Mouse (Mus musculus) midbrain, embryonic 16.5 days (tissue): ENCODE results near the gene Tbcd. TPM values are rescaled to one million over a fixed set of nuclear protein-coding genes. Genes with fewer than 3 reads are reported as not detected.

Source experiments
- ATAC-seq: fragments of 200-750 bp; cut with Nextera tagmentation; 2 replicates; pipeline ENCODE4 v1.8.0; 2017; ENCODE audit warnings: moderate TSS enrichment
- H3K27ac ChIP-seq: fragments of 300-500 bp; sonication (generic); 2 replicates; pipeline ENCODE4 v1.5.1; 2014; ENCODE audit warnings: mild to moderate bottlenecking, low read length, mixed read lengths
- H3K27me3 ChIP-seq: fragments of 300-500 bp; sonication (generic); 2 replicates; pipeline ENCODE4 v1.6.1; 2014; ENCODE audit warnings: low read depth, low read length, mixed read lengths; ENCODE audit not compliant: control insufficient read depth, insufficient read depth
- H3K36me3 ChIP-seq: fragments of 300-500 bp; sonication (generic); 2 replicates; pipeline ENCODE4 v1.6.1; 2014; ENCODE audit warnings: mild to moderate bottlenecking, low read length, moderate library complexity, mixed read lengths; ENCODE audit not compliant: control insufficient read depth, insufficient read depth
- H3K4me1 ChIP-seq: fragments of 300-500 bp; sonication (generic); 2 replicates; pipeline ENCODE4 v1.6.1; 2014; ENCODE audit warnings: mild to moderate bottlenecking, low read length, mixed read lengths; ENCODE audit not compliant: control insufficient read depth, insufficient read depth
- H3K4me2 ChIP-seq: fragments of 300-500 bp; sonication (generic); 2 replicates; pipeline ENCODE4 v1.6.1; 2014; ENCODE audit warnings: mild to moderate bottlenecking, low read length, mixed read lengths
- H3K4me3 ChIP-seq: fragments of 300-500 bp; sonication (generic); 2 replicates; pipeline ENCODE4 v1.5.1; 2014; ENCODE audit warnings: low read depth, mild to moderate bottlenecking, low read length, moderate library complexity, mixed read lengths
- H3K9ac ChIP-seq: fragments of 300-500 bp; sonication (generic); 2 replicates; pipeline ENCODE4 v1.6.1; 2014; ENCODE audit warnings: low read depth, low read length, mixed read lengths
- H3K9me3 ChIP-seq: fragments of 300-500 bp; sonication (generic); replicated peaks from 2 replicates; pipeline ENCODE4 v1.6.1; 2014; ENCODE audit warnings: mild to moderate bottlenecking, low read length, mixed read lengths; ENCODE audit not compliant: control insufficient read depth, poor library complexity, severe bottlenecking
- WGBS: fragments of 180-500 bp; shearing (Covaris S2); extraction: QIAGEN DNeasy Blood & Tissue Kit; methylation state at CpG from one replicate; pipeline ENCODE4 v1.1.7; 2014; 5-methylcytosine and 5-hydroxymethylcytosine counted together
- polyA plus RNA-seq: library from polyadenylated mRNA; unstranded; fragments of >200 nt; fragmentation: Nextera tagmentation; extraction: Ambion mirVana; gene quantifications from 2 replicates; pipeline ENCODE4 v1.2.1, GENCODE M21; 2015

The Tbcd gene
- polyA plus RNA-seq, 1 experiment from 2014 or later, result 62.5 TPM

GRCm38 (mm10) chr11:121501525-121501924, 49.8 kb downstream of the Tbcd start:
- H3K4me2 ChIP-seq, result no peak overlapping the region
- no peak for ATAC-seq

GRCm38 (mm10) chr11:121502000-121502860, 50.5 kb downstream of the Tbcd start:
- H3K9me3 ChIP-seq, result no peaks in the 10 kb centered on the region
- 92% methylated on average over 4 of the region's 4 CpGs for WGBS
- H3K4me2 ChIP-seq, result no peak overlapping the region
- no peak overlapping the region for H3K27ac ChIP-seq
- H3K4me3 ChIP-seq, result no peak overlapping the region
- no peaks in the 10 kb centered on the region for H3K4me1 ChIP-seq
- H3K36me3 ChIP-seq, result peaks cover 17% of the 10 kb centered on the region
- ATAC-seq, result no peak
- no peaks in the 10 kb centered on the region for H3K27me3 ChIP-seq
- H3K9ac ChIP-seq, result no peak overlapping the region

More at GRCm38 (mm10) chr11:121501525-121501924, 49.8 kb downstream of the Tbcd start:
- Histone ChIP-seq H3K9me3 (no peaks in the 10 kb centered on the region), H3K4me1 (no peaks in the 10 kb centered on the region), H3K9ac (no peak overlapping the region), H3K27ac (no peak overlapping the region), H3K4me3 (no peak overlapping the region), H3K36me3 (peaks cover 21% of the 10 kb centered on the region), H3K27me3 (no peaks in the 10 kb centered on the region)
- 92% methylated on average over 4 of the region's 4 CpGs for WGBS

- 84% methylated on average over 4 of the region's 4 CpGs for WGBS
- Histone ChIP-seq H3K9me3 (no peaks in the 10 kb centered on the region), H3K36me3 (peaks cover 9% of the 10 kb centered on the region; the same call in 1 of the 2 replicates), H3K4me3 (no peak overlapping the region), H3K27ac (no peak overlapping the region), H3K9ac (no peak overlapping the region), H3K4me2 (no peak overlapping the region), H3K4me1 (no peaks in the 10 kb centered on the region), H3K27me3 (no peaks in the 10 kb centered on the region)
- ATAC-seq, result no peak
Measured at GRCm38 (mm10) chr11:121508478-121508877, 56.7 kb downstream of the Tbcd start.

- H3K27ac ChIP-seq, result no peak overlapping the region
- H3K4me1 ChIP-seq, result no peaks in the 10 kb centered on the region
- no peak overlapping the region for H3K4me3 ChIP-seq
- H3K4me2 ChIP-seq, result no peak overlapping the region
- no peaks in the 10 kb centered on the region for H3K9me3 ChIP-seq
- H3K27me3 ChIP-seq, result no peaks in the 10 kb centered on the region
- ATAC-seq, result no peak
- 83% methylated on average over 9 of the region's 9 CpGs for WGBS
- H3K9ac ChIP-seq, result no peak overlapping the region
- H3K36me3 ChIP-seq, result peaks cover 2% of the 10 kb centered on the region; the same call in 1 of the 2 replicates
Measured at GRCm38 (mm10) chr11:121510512-121511246, 58.9 kb downstream of the Tbcd start.

GRCm38 (mm10) chr11:121512896-121513572, 61.3 kb downstream of the Tbcd start:
- H3K4me3 ChIP-seq, result no peak overlapping the region
- H3K9me3 ChIP-seq, result no peaks in the 10 kb centered on the region
- 85% methylated on average over 8 of the region's 8 CpGs for WGBS
- H3K9ac ChIP-seq, result no peak overlapping the region
- H3K4me2 ChIP-seq, result no peak overlapping the region
- H3K36me3 ChIP-seq, result no peaks in the 10 kb centered on the region; the same call in 1 of the 2 replicates
- H3K27me3 ChIP-seq, result no peaks in the 10 kb centered on the region
- ATAC-seq, result no peak
- H3K4me1 ChIP-seq, result no peaks in the 10 kb centered on the region
- no peak overlapping the region for H3K27ac ChIP-seq

- Histone ChIP-seq H3K27ac (no peak overlapping the region), H3K4me3 (no peak overlapping the region), H3K4me1 (no peaks in the 10 kb centered on the region), H3K36me3 (no peaks in the 10 kb centered on the region; the same call in 1 of the 2 replicates), H3K27me3 (no peaks in the 10 kb centered on the region), H3K9ac (no peak overlapping the region), H3K9me3 (no peaks in the 10 kb centered on the region), H3K4me2 (no peak overlapping the region)
- no peak for ATAC-seq
- WGBS, result 85% methylated on average over 9 of the region's 9 CpGs
Measured at GRCm38 (mm10) chr11:121515996-121516395, 64.2 kb downstream of the Tbcd start.

GRCm38 (mm10) chr11:121516906-121517305, 65.2 kb downstream of the Tbcd start:
- no peak overlapping the region for H3K4me2 ChIP-seq
- no peak overlapping the region for H3K4me3 ChIP-seq
- H3K27ac ChIP-seq, result no peak overlapping the region
- no peaks in the 10 kb centered on the region for H3K9me3 ChIP-seq
- H3K4me1 ChIP-seq, result no peaks in the 10 kb centered on the region
- H3K9ac ChIP-seq, result no peak overlapping the region
- 81% methylated on average over 3 of the region's 3 CpGs for WGBS
- ATAC-seq, result no peak
- no peaks in the 10 kb centered on the region for H3K27me3 ChIP-seq
- H3K36me3 ChIP-seq, result no peaks in the 10 kb centered on the region; the same call in 1 of the 2 replicates

GRCm38 (mm10) chr11:121517687-121518465, 66.1 kb downstream of the Tbcd start:
- 82% methylated on average over 17 of the region's 17 CpGs for WGBS
- no peak overlapping the region for H3K4me3 ChIP-seq
- ATAC-seq, result no peak

More at GRCm38 (mm10) chr11:121517687-121518465, 66.1 kb downstream of the Tbcd start:
- Histone ChIP-seq H3K36me3 (no peaks in the 10 kb centered on the region), H3K9me3 (no peaks in the 10 kb centered on the region), H3K4me2 (no peak overlapping the region), H3K9ac (no peak overlapping the region), H3K4me1 (no peaks in the 10 kb centered on the region), H3K27ac (no peak overlapping the region), H3K27me3 (no peaks in the 10 kb centered on the region)
